Mouse (Mus musculus): ENCODE data around the gene Cdk15.

- TF ChIP-seq CTCF (IDR thresholded peaks at IDR 0.05; ENCODE audit: borderline replicate concordance, control insufficient read depth, extremely low read depth, insufficient read depth, low read length, poor library complexity): no peak
- no peak for TF ChIP-seq POLR2A (IDR thresholded peaks at IDR 0.05; ENCODE audit: control insufficient read depth, extremely low read depth, insufficient read depth, low read length, poor library complexity)
Measured at GRCm38 (mm10) chr1:59341697-59342096, 85.0 kb downstream of the Cdk15 start.
